Mouse (Mus musculus): ENCODE results near the gene Il15. TPM values are rescaled to one million over a fixed set of nuclear protein-coding genes. Genes with fewer than 3 reads are reported as not detected.

Il15 gene
- polyA plus RNA-seq, 1 experiment, result 2.2 TPM

DNA sequence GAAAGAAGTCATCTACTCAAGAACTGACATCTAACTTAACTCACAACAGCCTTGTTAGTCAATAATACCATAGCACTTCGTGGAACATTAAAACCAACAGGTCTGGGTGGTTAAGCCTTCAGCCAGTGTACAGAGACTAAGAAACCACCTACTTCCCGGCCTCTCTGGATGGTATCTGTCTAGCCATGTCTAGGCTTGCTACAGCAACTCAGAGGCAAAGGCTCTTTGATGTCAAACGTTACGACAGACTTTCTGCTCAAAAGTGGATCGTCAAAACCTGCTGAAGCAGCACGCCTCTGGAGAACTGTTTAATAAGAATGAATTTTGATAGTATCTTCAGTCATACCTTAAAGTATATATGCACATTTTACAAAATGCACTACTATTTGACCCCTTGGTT lies 77.4 kb downstream of the Il15 start:
- H3K4me1 ChIP-seq (ENCODE audit: control insufficient read depth, insufficient read depth, low read length), result no peaks in the 10 kb centered on the region
- TF ChIP-seq POLR2A (IDR thresholded peaks at IDR 0.05; ENCODE audit: extremely low read depth, insufficient read depth, low read length) (no peak), CTCF (IDR thresholded peaks at IDR 0.05; ENCODE audit: extremely low read depth, insufficient read depth, low read length) (no peak)
- no peak overlapping the region for H3K27ac ChIP-seq (ENCODE audit: insufficient read depth, low read length)
- no peak overlapping the region for H3K4me3 ChIP-seq (ENCODE audit: insufficient read depth, low read length)

DNA sequence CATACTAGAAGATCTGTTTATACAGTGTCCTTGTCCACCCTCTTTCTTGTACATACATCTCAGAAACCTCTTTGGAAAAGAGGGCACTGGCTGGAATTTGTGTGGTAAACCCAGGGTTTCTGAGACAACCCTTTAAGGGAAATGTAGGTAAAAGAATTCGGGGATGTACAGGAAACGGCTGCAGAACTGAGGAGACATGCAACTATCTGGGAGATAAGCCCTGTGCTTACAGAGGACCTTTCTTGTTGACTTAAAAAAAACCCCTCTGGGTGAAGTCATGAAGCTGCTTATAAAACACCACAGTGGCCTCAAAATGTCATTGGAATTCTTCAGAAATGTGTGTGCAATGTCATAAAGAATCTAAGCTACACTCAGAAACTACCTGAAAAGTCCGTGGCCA lies 85.6 kb downstream of the Il15 start:
- TF ChIP-seq CTCF (IDR thresholded peaks at IDR 0.05; ENCODE audit: extremely low read depth, insufficient read depth, low read length) (no peak), POLR2A (IDR thresholded peaks at IDR 0.05; ENCODE audit: extremely low read depth, insufficient read depth, low read length) (no peak)
- Histone ChIP-seq H3K4me3 (ENCODE audit: insufficient read depth, low read length) (no peak overlapping the region), H3K4me1 (ENCODE audit: control insufficient read depth, insufficient read depth, low read length) (no peaks in the 10 kb centered on the region), H3K27ac (ENCODE audit: insufficient read depth, low read length) (no peak overlapping the region)

DNA sequence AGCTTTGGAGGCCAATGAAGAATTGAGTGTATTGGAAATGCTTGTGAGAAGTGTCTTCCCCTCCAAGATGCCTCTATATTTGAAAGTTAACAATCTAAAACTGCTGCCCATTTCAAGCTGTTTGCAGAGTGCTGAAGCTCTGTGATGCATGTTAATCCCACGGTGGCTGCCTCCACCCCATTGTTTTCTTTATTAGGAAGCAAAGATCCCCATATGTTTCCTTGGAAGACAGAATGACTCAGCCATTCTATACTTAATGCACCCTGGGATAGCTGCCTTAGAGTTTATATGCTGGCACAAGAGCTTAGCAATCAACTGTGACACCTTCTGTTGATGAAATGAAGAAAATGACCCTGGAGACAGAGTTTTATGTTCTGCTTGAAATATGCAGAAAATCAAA lies 96.6 kb downstream of the Il15 start:
- Histone ChIP-seq H3K4me3 (ENCODE audit: insufficient read depth, low read length) (no peak overlapping the region), H3K4me1 (ENCODE audit: control insufficient read depth, insufficient read depth, low read length) (no peaks in the 10 kb centered on the region), H3K27ac (ENCODE audit: insufficient read depth, low read length) (no peak overlapping the region)
- no peak for TF ChIP-seq CTCF (IDR thresholded peaks at IDR 0.05; ENCODE audit: extremely low read depth, insufficient read depth, low read length)
- TF ChIP-seq POLR2A (IDR thresholded peaks at IDR 0.05; ENCODE audit: extremely low read depth, insufficient read depth, low read length), result no peak

DNA sequence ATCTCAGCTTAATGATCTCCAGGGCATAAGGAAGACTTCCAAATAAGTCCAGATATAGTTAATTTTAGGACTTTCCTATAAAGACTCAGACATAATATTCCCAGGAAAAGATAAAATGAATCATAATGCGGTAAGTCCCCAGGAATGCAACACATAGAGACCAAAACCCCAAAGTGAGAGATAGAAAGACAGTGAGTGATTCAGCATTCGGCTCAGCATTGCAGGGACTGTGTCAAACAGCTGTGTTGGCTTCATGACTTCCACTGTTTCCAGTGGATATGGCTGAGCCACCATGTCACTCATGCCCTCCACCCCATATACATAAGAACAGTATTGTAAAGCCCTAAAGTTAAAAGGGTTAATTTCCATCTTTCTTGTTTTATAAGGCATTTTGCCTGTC lies 106.8 kb downstream of the Il15 start:
- no peaks in the 10 kb centered on the region for H3K4me1 ChIP-seq (ENCODE audit: control insufficient read depth, insufficient read depth, low read length)
- no peak overlapping the region for H3K27ac ChIP-seq (ENCODE audit: insufficient read depth, low read length)
- no peak overlapping the region for H3K4me3 ChIP-seq (ENCODE audit: insufficient read depth, low read length)
- no peak for TF ChIP-seq POLR2A (IDR thresholded peaks at IDR 0.05; ENCODE audit: extremely low read depth, insufficient read depth, low read length)
- no peak for TF ChIP-seq CTCF (IDR thresholded peaks at IDR 0.05; ENCODE audit: extremely low read depth, insufficient read depth, low read length)

DNA sequence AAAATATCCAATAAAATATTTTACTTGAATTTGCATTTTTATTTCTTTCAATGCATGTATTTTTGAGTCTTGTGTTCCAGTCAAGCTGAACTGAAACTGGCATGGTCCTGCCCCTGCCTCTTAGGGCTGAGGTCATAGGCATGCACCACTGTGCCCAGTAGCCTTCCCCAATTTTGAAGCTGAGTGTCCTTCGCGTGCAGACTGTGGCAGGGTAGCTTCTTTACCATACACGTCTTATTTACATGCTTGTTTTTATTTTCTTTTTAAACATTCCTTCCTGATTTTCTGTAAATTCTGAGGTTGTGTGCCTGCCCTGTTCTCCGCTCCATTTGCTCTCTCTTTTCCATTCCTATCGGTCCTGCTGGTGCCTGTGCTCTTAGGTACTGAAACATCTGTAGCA lies 111.4 kb downstream of the Il15 start:
- TF ChIP-seq POLR2A (IDR thresholded peaks at IDR 0.05; ENCODE audit: extremely low read depth, insufficient read depth, low read length), result no peak
- TF ChIP-seq CTCF (IDR thresholded peaks at IDR 0.05; ENCODE audit: extremely low read depth, insufficient read depth, low read length), result no peak
- Histone ChIP-seq H3K27ac (ENCODE audit: insufficient read depth, low read length) (no peak overlapping the region), H3K4me3 (ENCODE audit: insufficient read depth, low read length) (no peak overlapping the region), H3K4me1 (ENCODE audit: control insufficient read depth, insufficient read depth, low read length) (no peaks in the 10 kb centered on the region)

DNA sequence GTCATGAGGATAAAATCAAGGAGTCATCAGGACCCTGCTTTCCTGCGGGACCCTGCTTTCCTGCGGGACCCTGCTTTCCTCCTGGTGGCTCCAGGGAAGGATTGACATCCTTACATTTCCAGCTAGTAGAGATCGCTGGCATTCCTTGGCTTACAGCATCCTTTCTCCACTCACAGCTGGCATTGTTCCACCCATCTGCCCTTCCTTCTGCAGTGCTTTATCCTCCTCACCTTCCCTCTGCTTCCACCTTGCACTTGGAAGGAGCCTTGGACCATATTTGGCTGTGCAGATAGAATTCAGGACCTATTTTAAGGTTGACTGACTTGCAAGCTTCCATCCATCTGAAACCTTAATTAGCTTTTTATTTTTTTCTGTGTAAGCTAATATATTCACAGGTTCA lies 117.2 kb downstream of the Il15 start:
- Histone ChIP-seq H3K4me3 (ENCODE audit: insufficient read depth, low read length) (no peak overlapping the region), H3K4me1 (ENCODE audit: control insufficient read depth, insufficient read depth, low read length) (no peaks in the 10 kb centered on the region), H3K27ac (ENCODE audit: insufficient read depth, low read length) (no peak overlapping the region)
- TF ChIP-seq POLR2A (IDR thresholded peaks at IDR 0.05; ENCODE audit: extremely low read depth, insufficient read depth, low read length), result no peak
- TF ChIP-seq CTCF (IDR thresholded peaks at IDR 0.05; ENCODE audit: extremely low read depth, insufficient read depth, low read length), result no peak

DNA sequence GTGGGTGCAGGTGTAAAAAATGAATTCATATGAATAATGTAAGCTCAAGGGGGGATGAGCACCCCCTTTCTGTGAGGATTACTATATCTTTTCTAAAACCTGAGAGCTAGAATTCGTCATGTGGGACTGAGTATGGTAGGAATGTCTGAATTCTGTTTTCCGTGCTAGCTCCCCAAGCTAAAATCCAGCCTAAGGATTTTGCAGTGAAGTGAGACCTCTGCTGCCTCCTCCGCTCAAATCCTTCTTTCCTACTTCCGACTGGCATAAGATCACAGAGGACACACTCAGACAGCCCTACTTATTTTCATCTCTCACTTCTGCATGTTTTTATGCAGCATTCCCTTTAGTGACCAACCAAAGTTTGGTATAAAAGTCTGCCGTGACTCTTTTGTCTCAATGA lies 121.0 kb downstream of the Il15 start:
- no peak overlapping the region for H3K4me3 ChIP-seq (ENCODE audit: insufficient read depth, low read length)
- no peaks in the 10 kb centered on the region for H3K4me1 ChIP-seq (ENCODE audit: control insufficient read depth, insufficient read depth, low read length)
- no peak overlapping the region for H3K27ac ChIP-seq (ENCODE audit: insufficient read depth, low read length)
- 0 out of 2 replicates have a peak, but pooled peaks have one; percentile 25 for TF ChIP-seq CTCF (IDR thresholded peaks at IDR 0.05; ENCODE audit: extremely low read depth, insufficient read depth, low read length)
- TF ChIP-seq POLR2A (IDR thresholded peaks at IDR 0.05; ENCODE audit: extremely low read depth, insufficient read depth, low read length), result no peak

Measured in cortical plate, adult 2 months (tissue).